29 mouse cellular contexts compared by ENCODE assay signal in the genomic region with DNA sequence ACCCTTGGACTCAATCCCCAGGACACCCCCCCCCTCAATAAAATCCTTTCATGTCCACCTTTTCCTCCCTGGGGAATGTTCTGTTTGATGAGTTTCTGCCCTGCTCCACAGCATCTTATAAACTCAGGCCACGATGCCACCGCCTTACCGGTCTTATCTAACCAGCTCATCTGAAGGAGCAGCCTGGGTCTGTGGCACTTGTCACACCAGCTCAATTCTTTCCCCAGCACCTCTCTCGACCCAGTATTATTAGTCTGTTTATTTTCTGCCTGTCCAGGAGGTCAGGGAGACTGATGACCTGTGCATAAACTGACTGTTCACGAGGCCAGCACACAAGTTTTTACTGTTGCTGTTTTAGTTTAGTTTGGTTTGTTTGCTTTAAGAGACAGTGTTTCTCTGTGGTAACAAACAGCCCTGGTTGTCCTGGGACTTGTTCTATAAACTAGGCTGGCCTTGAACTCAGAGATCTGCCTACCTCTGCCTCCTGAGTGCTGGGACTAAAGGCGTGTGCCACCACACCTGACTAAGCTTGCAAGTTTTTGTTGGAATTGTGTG. TPM values are rescaled to one million over a fixed set of nuclear protein-coding genes. Genes with fewer than 3 reads are reported as not detected.
A peak's percentile ranks its signal among the peaks of the same experiment; 100 is the strongest.
DNase-seq lines count a peak whose midpoint lies in the region; ATAC-seq and TF ChIP-seq lines count a peak whose summit lies in the region.
"Had no signal": no experiment of that assay in that cellular context is flagged by ENCODE, and none has a peak within 500 bp of the region (broad histone marks: within the 10 kb centered on the region; RNA-seq: fewer than 3 reads in every experiment).

No protein-coding gene starts in this region.

- no peak for TF ChIP-seq CTCF in stomach, postnatal 0 days (IDR thresholded peaks at IDR 0.05; ENCODE audit: low read depth)

- 38% methylated on average over 6 of the region's 6 CpGs for WGBS in liver, embryonic 11.5 days
- 50% methylated on average over 6 of the region's 6 CpGs for WGBS in stomach, postnatal 0 days

- peak overlapping the region; percentile 70 for H3K4me2 ChIP-seq in liver, embryonic 11.5 days
- no peak overlapping the region for H3K4me2 ChIP-seq in stomach, postnatal 0 days (replicated peaks; ENCODE audit: low read depth)
- H3K4me2 ChIP-seq: heart, embryonic 11.5 days; neural tube, embryonic 15.5 days; stomach, embryonic 15.5 days had no signal

- peak overlapping the region; percentile 83 for H3K27ac ChIP-seq in liver, embryonic 11.5 days (ENCODE audit: low read depth, low read length)
- H3K27ac ChIP-seq in stomach, postnatal 0 days (replicated peaks) = no peak overlapping the region
- H3K27ac ChIP-seq: limb, embryonic 10.5 days; neural tube, embryonic 15.5 days; stomach, embryonic 15.5 days had no signal

- no peaks in the 10 kb centered on the region for H3K27me3 ChIP-seq in liver, embryonic 11.5 days (replicated peaks; ENCODE audit: control insufficient read depth, insufficient read depth, low read length)
- H3K27me3 ChIP-seq in stomach, postnatal 0 days (ENCODE audit: control insufficient read depth, insufficient read depth, low read length) = no peaks in the 10 kb centered on the region
- H3K27me3 ChIP-seq: neural tube, embryonic 15.5 days; stomach, embryonic 15.5 days had no signal

- H3K4me3 ChIP-seq in liver, embryonic 11.5 days (ENCODE audit: low read depth, low read length) = no peak overlapping the region
- no peak overlapping the region for H3K4me3 ChIP-seq in stomach, postnatal 0 days (ENCODE audit: low read depth, low read length)
- H3K4me3 ChIP-seq: limb, embryonic 10.5 days; neural tube, embryonic 15.5 days; stomach, embryonic 15.5 days had no signal

- H3K4me1 ChIP-seq in liver, embryonic 11.5 days (replicated peaks; ENCODE audit: control insufficient read depth, insufficient read depth, low read length) = peaks cover 8% of the 10 kb centered on the region; the same call in 1 of the 2 replicates
- no peaks in the 10 kb centered on the region for H3K4me1 ChIP-seq in stomach, postnatal 0 days (replicated peaks; ENCODE audit: control insufficient read depth, insufficient read depth)

- no peak for ATAC-seq in liver, embryonic 11.5 days (replicated peaks; ENCODE audit: low FRiP score)
- ATAC-seq in megakaryocyte-erythroid progenitor cell, adult 5-6 weeks (replicated peaks; ENCODE audit: low FRiP score, low TSS enrichment, poor library complexity, severe bottlenecking) = 0 out of 2 replicates have a peak, but pooled peaks have one; percentile 22
- ATAC-seq in stomach, postnatal 0 days (ENCODE audit: low FRiP score, low TSS enrichment) = no peak
- ATAC-seq: activated CD4-positive, CD25-positive, alpha-beta regulatory T cell, adult 4 months; forebrain, embryonic 14.5 days; midbrain, embryonic 16.5 days had no signal

- peak; percentile 92 for DNase-seq in heart, adult 11 months
- DNase-seq in heart, adult 18-20 months = no peak
- peak; percentile 36 for DNase-seq in c-Kit-positive CD71-positive TER-119-negative erythroid progenitor cells, embryonic 14.5 days (ENCODE audit: low read depth)
- no peak for DNase-seq in liver, embryonic 11.5 days (ENCODE audit: low spot score)
- DNase-seq in kidney, adult 18-20 months = no peak
- DNase-seq in kidney, postnatal 36 days = no peak
- no peak for DNase-seq in stomach, postnatal 0 days (ENCODE audit: low spot score)
- DNase-seq: adrenal gland, postnatal 14 days; B cell, adult 2 months; cerebellum, postnatal 36 days; heart, postnatal 10 days; kidney, adult 2 months; kidney, postnatal 14 days; lung, adult 2 months; lung, postnatal 36 days; right cerebral cortex, postnatal 14 days; thymus, adult 2 months had no signal

- no peaks in the 10 kb centered on the region for H3K9me3 ChIP-seq in liver, embryonic 11.5 days (ENCODE audit: control insufficient read depth, low read length)
- H3K9me3 ChIP-seq in stomach, postnatal 0 days (ENCODE audit: control insufficient read depth, low read length) = no peaks in the 10 kb centered on the region
- H3K9me3 ChIP-seq: limb, embryonic 10.5 days; neural tube, embryonic 15.5 days; stomach, embryonic 15.5 days had no signal

- peak overlapping the region; percentile 38; the same call in 1 of the 2 replicates for H3K9ac ChIP-seq in liver, embryonic 11.5 days (ENCODE audit: low read depth, low read length)
- H3K9ac ChIP-seq in stomach, postnatal 0 days (ENCODE audit: low read length) = no peak overlapping the region
- H3K9ac ChIP-seq: neural tube, embryonic 15.5 days; stomach, embryonic 15.5 days had no signal

- no peak for TF ChIP-seq EP300 in stomach, postnatal 0 days (optimal IDR thresholded peaks at IDR 0.05)

- peaks cover 16% of the 10 kb centered on the region for H3K36me3 ChIP-seq in liver, embryonic 11.5 days (ENCODE audit: control insufficient read depth, insufficient read depth, low read length)
- peaks cover 13% of the 10 kb centered on the region for H3K36me3 ChIP-seq in stomach, postnatal 0 days (ENCODE audit: control insufficient read depth, insufficient read depth, low read length)

RNA-seq across cellular contexts. Expression of gene Eif1, which starts 1.8 kb away (rescaled TPM):
- 1,000 to 10,000 TPM; 1,847 to 1,982 TPM for total RNA-seq in heart, adult 18-20 months (2021)
- 2,121 and 2,222 TPM in 2 replicates for polyA plus RNA-seq in liver, embryonic 11.5 days (2014; fragmentation: Nextera tagmentation; extraction: Ambion mirVana)
- 1,051 and 1,260 TPM in 2 replicates for total RNA-seq in megakaryocyte-erythroid progenitor cell, adult 5-6 weeks (2014; fragmentation: Nextera tagmentation)
- total RNA-seq in megakaryocyte-erythroid progenitor cell, adult 5-6 weeks (2017) = 170 and 204 TPM in 2 replicates
- 1,487 and 1,495 TPM in 2 replicates for polyA plus RNA-seq in stomach, postnatal 0 days (2015; fragmentation: Nextera tagmentation; extraction: Ambion mirVana)

RNA-seq across cellular contexts. Expression of gene Gast, which starts 16.3 kb away (rescaled TPM):
- not detected for total RNA-seq in heart, adult 18-20 months (2021)
- not detected in 2 replicates for polyA plus RNA-seq in liver, embryonic 11.5 days (2014; fragmentation: Nextera tagmentation; extraction: Ambion mirVana)
- not detected in 2 replicates for total RNA-seq in megakaryocyte-erythroid progenitor cell, adult 5-6 weeks (2014; fragmentation: Nextera tagmentation)
- not detected in 2 replicates for total RNA-seq in megakaryocyte-erythroid progenitor cell, adult 5-6 weeks (2017)
- 52.0 and 84.7 TPM in 2 replicates for polyA plus RNA-seq in stomach, postnatal 0 days (2015; fragmentation: Nextera tagmentation; extraction: Ambion mirVana)
- total RNA-seq: adrenal gland, postnatal 14 days; gastrocnemius, postnatal 4 days; heart, postnatal 10 days; left cerebral cortex, adult 8-10 months had no signal
- polyA plus RNA-seq: activated CD4-positive, CD25-positive, alpha-beta regulatory T cell, adult 4 months; heart, embryonic 11.5 days; hindbrain, embryonic 11.5 days; kidney, adult 2 months; limb, embryonic 10.5 days; lung, adult 2 months; neural tube, embryonic 15.5 days; spleen, adult 2 months had no signal

RNA-seq across cellular contexts. Expression of gene Hap1, which starts 38.0 kb away (rescaled TPM):
- total RNA-seq in heart, adult 18-20 months (2021) = 1 to 10 TPM; 1.8 to 1.9 TPM
- 0.82 and 1.5 TPM in 2 replicates for polyA plus RNA-seq in liver, embryonic 11.5 days (2014; fragmentation: Nextera tagmentation; extraction: Ambion mirVana)
- total RNA-seq in megakaryocyte-erythroid progenitor cell, adult 5-6 weeks (2014; fragmentation: Nextera tagmentation) = not detected in 2 replicates
- not detected in 2 replicates for total RNA-seq in megakaryocyte-erythroid progenitor cell, adult 5-6 weeks (2017)
- 7.9 and 10.1 TPM in 2 replicates for polyA plus RNA-seq in stomach, postnatal 0 days (2015; fragmentation: Nextera tagmentation; extraction: Ambion mirVana)

RNA-seq across cellular contexts. Expression of gene Krt42, which starts 48.2 kb away (rescaled TPM):
- not detected for total RNA-seq in heart, adult 18-20 months (2021)
- polyA plus RNA-seq in liver, embryonic 11.5 days (2014; fragmentation: Nextera tagmentation; extraction: Ambion mirVana) = not detected in 2 replicates
- not detected in 2 replicates for total RNA-seq in megakaryocyte-erythroid progenitor cell, adult 5-6 weeks (2014; fragmentation: Nextera tagmentation)
- total RNA-seq in megakaryocyte-erythroid progenitor cell, adult 5-6 weeks (2017) = not detected in 2 replicates
- 0.10 and 0.12 TPM in 2 replicates for polyA plus RNA-seq in stomach, postnatal 0 days (2015; fragmentation: Nextera tagmentation; extraction: Ambion mirVana)
- total RNA-seq: adrenal gland, postnatal 14 days; gastrocnemius, postnatal 4 days; heart, postnatal 10 days; left cerebral cortex, adult 8-10 months had no signal
- polyA plus RNA-seq: activated CD4-positive, CD25-positive, alpha-beta regulatory T cell, adult 4 months; forebrain, embryonic 14.5 days; hindbrain, embryonic 11.5 days; kidney, adult 2 months; limb, embryonic 10.5 days; lung, adult 2 months; midbrain, embryonic 16.5 days; neural tube, embryonic 15.5 days; spleen, adult 2 months; stomach, embryonic 15.5 days had no signal

RNA-seq across cellular contexts. Expression of gene Krt17, which starts 57.1 kb away (rescaled TPM):
- under 1 TPM in 1 of 2 experiments, not detected in 1; 0.31 TPM for total RNA-seq in heart, adult 18-20 months (2021)
- 0.32 and 0.42 TPM in 2 replicates for polyA plus RNA-seq in liver, embryonic 11.5 days (2014; fragmentation: Nextera tagmentation; extraction: Ambion mirVana)
- total RNA-seq in megakaryocyte-erythroid progenitor cell, adult 5-6 weeks (2014; fragmentation: Nextera tagmentation) = not detected in 2 replicates
- not detected in 2 replicates for total RNA-seq in megakaryocyte-erythroid progenitor cell, adult 5-6 weeks (2017)
- 46.4 and 63.4 TPM in 2 replicates for polyA plus RNA-seq in stomach, postnatal 0 days (2015; fragmentation: Nextera tagmentation; extraction: Ambion mirVana)
- total RNA-seq: adrenal gland, postnatal 14 days; heart, postnatal 10 days had no signal
- polyA plus RNA-seq: spleen, adult 2 months had no signal

Comparison
In these comparisons a context has a peak if more than half of its experiments do, and no peak if none do; other contexts are left out.
1. DNase-seq: peak in heart, adult 11 months (single experiment) and c-Kit-positive CD71-positive TER-119-negative erythroid progenitor cells, embryonic 14.5 days (single experiment); none in heart, adult 18-20 months (0 of 2), liver, embryonic 11.5 days (single experiment), kidney, adult 18-20 months (single experiment), kidney, postnatal 36 days (0 of 2) and stomach, postnatal 0 days (single experiment).